Mouse (Mus musculus): Measurements from ENCODE around the gene Lmbr1l. TPM values are rescaled to one million over a fixed set of nuclear protein-coding genes. Genes with fewer than 3 reads are reported as not detected.
A peak's percentile ranks its signal among the peaks of the same experiment; 100 is the strongest.
"Not testable (repeated sequence)": the region's sequence is repeated elsewhere in the genome, so short reads cannot be mapped to it uniquely, and the experiment has no call there.

Gene Lmbr1l
- polyA plus RNA-seq, 1 experiment from 2014 or later = 3.7 TPM

- Histone ChIP-seq H3K36me3 (ENCODE audit: inconsistent target) (no peaks in the 10 kb centered on the region), H3K4me3 (ENCODE audit: inconsistent target) (no peak overlapping the region), H3K27ac (no peak overlapping the region), H3K79me2 (ENCODE audit: inconsistent target) (no peaks in the 10 kb centered on the region)
- WGBS (ENCODE audit: missing documents) = 95% methylated on average over 3 of the region's 3 CpGs
Measured at GRCm38 (mm10) chr15:98924682-98925081, 6.7 kb upstream of the Lmbr1l start.

GRCm38 (mm10) chr15:98923031-98923537 is 5.1 kb upstream of the Lmbr1l start:
- Histone ChIP-seq H3K79me2 (ENCODE audit: inconsistent target) (no peaks in the 10 kb centered on the region), H3K27ac (no peak overlapping the region), H3K36me3 (ENCODE audit: inconsistent target) (no peaks in the 10 kb centered on the region), H3K4me3 (ENCODE audit: inconsistent target) (no peak overlapping the region)
- WGBS (ENCODE audit: missing documents) = 100% methylated on average over 2 of the region's 2 CpGs

GRCm38 (mm10) chr15:98922581-98922980 is 4.5 kb upstream of the Lmbr1l start:
- H3K36me3 ChIP-seq (ENCODE audit: inconsistent target) = no peaks in the 10 kb centered on the region
- WGBS (ENCODE audit: missing documents) = 72% methylated on average over 3 of the region's 3 CpGs
- no peak overlapping the region for H3K4me3 ChIP-seq (ENCODE audit: inconsistent target)
- no peak overlapping the region for H3K27ac ChIP-seq
- H3K79me2 ChIP-seq (ENCODE audit: inconsistent target) = no peaks in the 10 kb centered on the region

GRCm38 (mm10) chr15:98921510-98921909 is 3.5 kb upstream of the Lmbr1l start:
- no peak overlapping the region for H3K27ac ChIP-seq
- H3K4me3 ChIP-seq (ENCODE audit: inconsistent target) = no peak overlapping the region
- 84% methylated on average over 4 of the region's 5 CpGs for WGBS (ENCODE audit: missing documents)
- peaks cover 5% of the 10 kb centered on the region; the same call in 1 of the 2 replicates for H3K79me2 ChIP-seq (ENCODE audit: inconsistent target)
- no peaks in the 10 kb centered on the region for H3K36me3 ChIP-seq (ENCODE audit: inconsistent target)

- Histone ChIP-seq H3K4me3 (ENCODE audit: inconsistent target) (peak overlapping the region; percentile 58), H3K79me2 (ENCODE audit: inconsistent target) (peaks cover 23% of the 10 kb centered on the region; the same call in 1 of the 2 replicates), H3K27ac (peak overlapping the region; percentile 2; the same call in 1 of the 2 replicates)
- 9% methylated on average over 8 of the region's 8 CpGs for WGBS (ENCODE audit: missing documents)
- not testable (repeated sequence) for H3K36me3 ChIP-seq (ENCODE audit: inconsistent target)
Measured at GRCm38 (mm10) chr15:98918499-98918895, 466 bp upstream of the Lmbr1l start.

- Histone ChIP-seq H3K27ac (no peak overlapping the region), H3K79me2 (ENCODE audit: inconsistent target) (peaks cover 23% of the 10 kb centered on the region; the same call in 1 of the 2 replicates), H3K4me3 (ENCODE audit: inconsistent target) (peak overlapping the region; percentile 58), H3K36me3 (ENCODE audit: inconsistent target) (peaks cover 7% of the 10 kb centered on the region; the same call in 1 of the 2 replicates)
- WGBS (ENCODE audit: missing documents) = under 1% methylated on average over 14 of the region's 14 CpGs
Measured at GRCm38 (mm10) chr15:98917091-98917490, 940 bp downstream of the Lmbr1l start.

GRCm38 (mm10) chr15:98916016-98916415 is 2.0 kb downstream of the Lmbr1l start:
- H3K27ac ChIP-seq = no peak overlapping the region
- 92% methylated on average over 4 of the region's 4 CpGs for WGBS (ENCODE audit: missing documents)
- H3K4me3 ChIP-seq (ENCODE audit: inconsistent target) = no peak overlapping the region
- peaks cover 12% of the 10 kb centered on the region; the same call in 1 of the 2 replicates for H3K36me3 ChIP-seq (ENCODE audit: inconsistent target)
- peaks cover 23% of the 10 kb centered on the region; the same call in 1 of the 2 replicates for H3K79me2 ChIP-seq (ENCODE audit: inconsistent target)

GRCm38 (mm10) chr15:98914903-98915302 is 3.1 kb downstream of the Lmbr1l start:
- Histone ChIP-seq H3K27ac (no peak overlapping the region), H3K36me3 (ENCODE audit: inconsistent target) (peaks cover 21% of the 10 kb centered on the region), H3K79me2 (ENCODE audit: inconsistent target) (peaks cover 23% of the 10 kb centered on the region; the same call in 1 of the 2 replicates), H3K4me3 (ENCODE audit: inconsistent target) (no peak overlapping the region)
- WGBS (ENCODE audit: missing documents) = 88% methylated on average over 6 of the region's 6 CpGs

GRCm38 (mm10) chr15:98904692-98905091 is 13.3 kb downstream of the Lmbr1l start:
- Histone ChIP-seq H3K27ac (no peak overlapping the region), H3K79me2 (ENCODE audit: inconsistent target) (no peaks in the 10 kb centered on the region), H3K4me3 (ENCODE audit: inconsistent target) (no peak overlapping the region), H3K36me3 (ENCODE audit: inconsistent target) (peaks cover 28% of the 10 kb centered on the region; the same call in 1 of the 2 replicates)
- 69% methylated on average over 10 of the region's 10 CpGs for WGBS (ENCODE audit: missing documents)

- H3K79me2 ChIP-seq (ENCODE audit: inconsistent target) = no peaks in the 10 kb centered on the region
- no peak overlapping the region for H3K4me3 ChIP-seq (ENCODE audit: inconsistent target)
- WGBS (ENCODE audit: missing documents) = 98% methylated on average over 2 of the region's 2 CpGs
- H3K27ac ChIP-seq = no peak overlapping the region
- peaks cover 10% of the 10 kb centered on the region; the same call in 1 of the 2 replicates for H3K36me3 ChIP-seq (ENCODE audit: inconsistent target)
Measured at GRCm38 (mm10) chr15:98902600-98902999, 15.4 kb downstream of the Lmbr1l start.

- Histone ChIP-seq H3K36me3 (ENCODE audit: inconsistent target) (peaks cover 10% of the 10 kb centered on the region; the same call in 1 of the 2 replicates), H3K27ac (no peak overlapping the region), H3K79me2 (ENCODE audit: inconsistent target) (no peaks in the 10 kb centered on the region), H3K4me3 (ENCODE audit: inconsistent target) (no peak overlapping the region)
- 56% methylated on average over 1 of the region's 1 CpGs for WGBS (ENCODE audit: missing documents)
Measured at GRCm38 (mm10) chr15:98901530-98901929, 16.5 kb downstream of the Lmbr1l start.

GRCm38 (mm10) chr15:98897928-98898800 is 19.9 kb downstream of the Lmbr1l start, which contains the start of gene Dhh:
Gene Dhh (minus strand): TSS chr15:98898540.
- H3K4me3 ChIP-seq (ENCODE audit: inconsistent target) = no peak within 1 kb of the TSS
- no peaks in the 10 kb centered on the region for H3K79me2 ChIP-seq (ENCODE audit: inconsistent target)
- H3K36me3 ChIP-seq (ENCODE audit: inconsistent target) = no peaks in the 10 kb centered on the region
- H3K27ac ChIP-seq = no peak within 1 kb of the TSS
- WGBS (ENCODE audit: missing documents) = 4% methylated on average over 41 of the region's 41 CpGs

- WGBS (ENCODE audit: missing documents) = 8% methylated on average over 10 of the region's 10 CpGs
- Histone ChIP-seq H3K79me2 (ENCODE audit: inconsistent target) (no peaks in the 10 kb centered on the region), H3K36me3 (ENCODE audit: inconsistent target) (no peaks in the 10 kb centered on the region), H3K27ac (no peak overlapping the region), H3K4me3 (ENCODE audit: inconsistent target) (no peak overlapping the region)
Measured at GRCm38 (mm10) chr15:98897495-98897894, 20.5 kb downstream of the Lmbr1l start.

GRCm38 (mm10) chr15:98895635-98896589 is 22.1 kb downstream of the Lmbr1l start:
- H3K4me3 ChIP-seq (ENCODE audit: inconsistent target) = no peak overlapping the region
- no peaks in the 10 kb centered on the region for H3K79me2 ChIP-seq (ENCODE audit: inconsistent target)
- WGBS (ENCODE audit: missing documents) = 16% methylated on average over 41 of the region's 41 CpGs
- no peaks in the 10 kb centered on the region for H3K36me3 ChIP-seq (ENCODE audit: inconsistent target)
- no peak overlapping the region for H3K27ac ChIP-seq

Measured in macrophage (primary cell).